8 mouse cellular contexts compared by ENCODE assay signal in the genomic region with DNA sequence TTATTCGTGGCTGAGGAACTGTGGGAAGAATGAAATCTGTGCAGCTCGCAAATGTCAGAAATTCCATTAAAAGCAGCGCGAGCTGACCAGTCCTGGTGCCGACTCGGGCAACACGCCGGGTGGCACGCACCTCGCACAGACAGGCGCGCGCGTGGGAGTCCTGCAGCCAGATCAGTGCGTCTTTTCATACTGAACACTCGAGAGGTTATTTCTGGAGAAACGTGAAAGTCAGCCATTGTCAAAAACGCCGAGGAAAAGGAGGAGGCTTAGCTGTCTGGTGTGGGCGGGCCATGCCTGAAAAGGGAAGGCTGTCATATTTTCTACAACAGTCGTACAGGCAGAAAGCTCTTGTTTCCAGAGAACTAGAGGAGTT. TPM values are rescaled to one million over a fixed set of nuclear protein-coding genes. Genes with fewer than 3 reads are reported as not detected.
A peak's percentile ranks its signal among the peaks of the same experiment; 100 is the strongest.
DNase-seq lines count a peak whose midpoint lies in the region; ATAC-seq and TF ChIP-seq lines count a peak whose summit lies in the region.

No protein-coding gene starts in this region.

- peaks cover 11% of the 10 kb centered on the region for H3K4me1 ChIP-seq in heart, adult 2 months (ENCODE audit: control insufficient read depth, insufficient read depth, low read length)
- peaks cover 17% of the 10 kb centered on the region for H3K4me1 ChIP-seq in testis, adult 2 months (ENCODE audit: control insufficient read depth, insufficient read depth, low read length)
- peaks cover 22% of the 10 kb centered on the region for H3K4me1 ChIP-seq in intestine, embryonic 14.5 days (replicated peaks; ENCODE audit: control insufficient read depth, insufficient read depth, low read length)
- peaks cover 34% of the 10 kb centered on the region for H3K4me1 ChIP-seq in midbrain, embryonic 15.5 days

- no peak for TF ChIP-seq CTCF in heart, adult 2 months (IDR thresholded peaks at IDR 0.05)
- TF ChIP-seq CTCF in testis, adult 2 months (IDR thresholded peaks at IDR 0.05; ENCODE audit: control insufficient read depth, insufficient read depth, insufficient replicate concordance, low read depth, low read length): no peak

- peak; percentile 24 for ATAC-seq in intestine, embryonic 14.5 days (replicated peaks; ENCODE audit: low FRiP score, low TSS enrichment, low read depth)
- ATAC-seq in midbrain, embryonic 15.5 days (replicated peaks): peak; percentile 46

- WGBS in heart, adult 2 months: 3% methylated on average over 21 of the region's 21 CpGs
- under 1% methylated on average over 21 of the region's 21 CpGs for WGBS in intestine, embryonic 14.5 days
- WGBS in midbrain, embryonic 15.5 days: 1% methylated on average over 21 of the region's 21 CpGs

- no peak for TF ChIP-seq POLR2A in heart, adult 2 months (IDR thresholded peaks at IDR 0.05; ENCODE audit: insufficient read depth, low read depth, low read length)
- no peak for TF ChIP-seq POLR2A in testis, adult 2 months (IDR thresholded peaks at IDR 0.05; ENCODE audit: control insufficient read depth, low read depth, low read length)

- no peaks in the 10 kb centered on the region for H3K9me3 ChIP-seq in intestine, embryonic 14.5 days (ENCODE audit: control insufficient read depth, low read length)
- H3K9me3 ChIP-seq in midbrain, embryonic 15.5 days: no peaks in the 10 kb centered on the region

- TF ChIP-seq EP300 in heart, adult 2 months (IDR thresholded peaks at IDR 0.05; ENCODE audit: insufficient read depth, low read depth, low read length): no peak

- H3K27ac ChIP-seq in heart, adult 2 months: peak overlapping the region; percentile 99
- H3K27ac ChIP-seq in testis, adult 2 months (ENCODE audit: control insufficient read depth, insufficient read depth, low read depth, low read length): peak overlapping the region; percentile 99
- peak overlapping the region; percentile 99 for H3K27ac ChIP-seq in intestine, embryonic 14.5 days (ENCODE audit: low read depth)
- H3K27ac ChIP-seq in midbrain, embryonic 15.5 days: peak overlapping the region; percentile 97

- DNase-seq in heart, adult 2 months: no peak
- DNase-seq in heart, postnatal 36 days: no peak
- DNase-seq in testis, postnatal 14 days (ENCODE audit: low spot score): no peak
- no peak for DNase-seq in intestine, embryonic 14.5 days (ENCODE audit: low spot score)
- no peak for DNase-seq in adrenal gland, postnatal 25 days
- no peak for DNase-seq in adrenal gland, postnatal 10 days

- H3K4me2 ChIP-seq in intestine, embryonic 14.5 days (ENCODE audit: low read length): peak overlapping the region; percentile 90
- peak overlapping the region; percentile 85 for H3K4me2 ChIP-seq in midbrain, embryonic 15.5 days

- intact Hi-C loops in heart, adult 2 months (cut with DNase I): loop anchor here (2.0 to 5.0 kb wide), 3 partner anchors 66 to 169 kb away; a partner anchor contains a TSS
- intact Hi-C loops in heart, postnatal 36 days (cut with DNase I): loop anchor here (1.0 kb wide), 1 partner anchor 65 kb away; no protein-coding TSS in a partner anchor

- H3K4me3 ChIP-seq in heart, adult 2 months: peak overlapping the region; percentile 47
- peak overlapping the region; percentile 93 for H3K4me3 ChIP-seq in testis, adult 2 months (ENCODE audit: control insufficient read depth, low read depth, low read length)
- peak overlapping the region; percentile 50 for H3K4me3 ChIP-seq in intestine, embryonic 14.5 days (ENCODE audit: low read depth, low read length)
- peak overlapping the region; percentile 92 for H3K4me3 ChIP-seq in midbrain, embryonic 15.5 days

- H3K27me3 ChIP-seq in heart, adult 2 months (ENCODE audit: control insufficient read depth, insufficient read depth, low read length): no peaks in the 10 kb centered on the region
- no peaks in the 10 kb centered on the region for H3K27me3 ChIP-seq in testis, adult 2 months (ENCODE audit: control insufficient read depth, insufficient read depth, low read length)
- H3K27me3 ChIP-seq in intestine, embryonic 14.5 days (replicated peaks; ENCODE audit: control insufficient read depth, insufficient read depth, low read length): no peaks in the 10 kb centered on the region
- H3K27me3 ChIP-seq in midbrain, embryonic 15.5 days (replicated peaks): no peaks in the 10 kb centered on the region

- H3K79me2 ChIP-seq in heart, adult 2 months (replicated peaks; ENCODE audit: control insufficient read depth, insufficient read depth, low read length): peaks cover 8% of the 10 kb centered on the region; the same call in 1 of the 2 replicates

- peaks cover 9% of the 10 kb centered on the region for H3K36me3 ChIP-seq in heart, adult 2 months (ENCODE audit: control insufficient read depth, insufficient read depth, low read length)
- H3K36me3 ChIP-seq in testis, adult 2 months (ENCODE audit: control insufficient read depth, insufficient read depth, low read length): no peaks in the 10 kb centered on the region
- H3K36me3 ChIP-seq in intestine, embryonic 14.5 days (ENCODE audit: control insufficient read depth, insufficient read depth, low read length): no peaks in the 10 kb centered on the region
- H3K36me3 ChIP-seq in midbrain, embryonic 15.5 days (replicated peaks): no peaks in the 10 kb centered on the region

- peak overlapping the region; percentile 62 for H3K9ac ChIP-seq in heart, adult 2 months (ENCODE audit: low read depth, low read length)
- H3K9ac ChIP-seq in intestine, embryonic 14.5 days (ENCODE audit: low read length): peak overlapping the region; percentile 51
- peak overlapping the region; percentile 60 for H3K9ac ChIP-seq in midbrain, embryonic 15.5 days

RNA-seq across cellular contexts. Expression of a gene that starts 0.7 kb away (rescaled TPM):
- total RNA-seq in heart, adult 2 months (2021): 10 to 100 TPM; 76.9 to 87.4 TPM
- 29.1 and 51.5 TPM in 2 replicates for polyA plus RNA-seq in heart, adult 2 months (2012; rRNA removed)
- total RNA-seq in heart, postnatal 36 days (2021): 10 to 100 TPM; 75.8 to 85.5 TPM
- 10.1 and 10.8 TPM in 2 replicates for polyA plus RNA-seq in testis, adult 2 months (2012; rRNA removed)
- 198 and 224 TPM in 2 replicates for polyA plus RNA-seq in intestine, embryonic 14.5 days (2014; fragmentation: Nextera tagmentation; extraction: Ambion mirVana)
- 209 and 228 TPM in 2 replicates for polyA plus RNA-seq in midbrain, embryonic 15.5 days (2015; fragmentation: Nextera tagmentation; extraction: Ambion mirVana)
- 83.9 and 85.1 TPM in 2 replicates for total RNA-seq in adrenal gland, postnatal 25 days (2021)
- 10 to 100 TPM; 76.7 to 76.9 TPM for total RNA-seq in adrenal gland, postnatal 10 days (2021)
